Mouse (Mus musculus): ENCODE data around the gene Mapk8ip1. TPM values are rescaled to one million over a fixed set of nuclear protein-coding genes. Genes with fewer than 3 reads are reported as not detected.

Gene Mapk8ip1
- polyA plus RNA-seq, 1 experiment from 2014 or later = 27.6 TPM

Small RNAs within 50 kb of the gene (microRNA-seq; reads per million reads assigned to microRNA genes)
- gene Mir7000 = not detected

Other genes with a start within 250 kb of the Mapk8ip1 start
- 18.6 and 20.6 TPM in 2 replicates for gene Pex16, start 26.6 kb downstream of the Mapk8ip1 start, polyA plus RNA-seq (2015; fragmentation: Nextera tagmentation; extraction: Ambion mirVana)
- 11.9 and 13.3 TPM in 2 replicates for gene Large2, start 26.4 kb downstream of the Mapk8ip1 start, polyA plus RNA-seq (2015; fragmentation: Nextera tagmentation; extraction: Ambion mirVana)
- gene 1700029I15Rik, start 18.7 kb downstream of the Mapk8ip1 start, polyA plus RNA-seq (2015; fragmentation: Nextera tagmentation; extraction: Ambion mirVana) = 2.3 and 4.8 TPM in 2 replicates
- 31.0 and 34.9 TPM in 2 replicates for gene Cry2, start 32.8 kb upstream of the Mapk8ip1 start, polyA plus RNA-seq (2015; fragmentation: Nextera tagmentation; extraction: Ambion mirVana)
- 10.6 and 11.7 TPM in 2 replicates for gene Slc35c1, start 59.3 kb upstream of the Mapk8ip1 start, polyA plus RNA-seq (2015; fragmentation: Nextera tagmentation; extraction: Ambion mirVana)
- 5.8 and 6.4 TPM in 2 replicates for gene Chst1, start 198.4 kb upstream of the Mapk8ip1 start, polyA plus RNA-seq (2015; fragmentation: Nextera tagmentation; extraction: Ambion mirVana)